Mouse (Mus musculus) liver, embryonic 14.5 days (tissue): ENCODE measurements around the gene Dmac2.

Experiments
- CTCF ChIP-seq: IDR thresholded peaks from 2 replicates; pipeline ENCODE4 v1.5.1; 2016; ENCODE audit warnings: antibody characterized with exemption, low read depth, control low read depth
- EP300 ChIP-seq: IDR thresholded peaks from 2 replicates; pipeline ENCODE4 v1.6.1; 2016; ENCODE audit warnings: antibody characterized with exemption, low read depth

GRCm38 (mm10) chr7:25639754-25640153, 20.5 kb downstream of the Dmac2 start:
- TF ChIP-seq CTCF (no peak), EP300 (no peak)
